Mouse (Mus musculus): ENCODE measurements around the gene Sp6. TPM values are rescaled to one million over a fixed set of nuclear protein-coding genes. Genes with fewer than 3 reads are reported as not detected.

The Sp6 gene
- total RNA-seq, 1 experiment = 5.0 TPM

DNA sequence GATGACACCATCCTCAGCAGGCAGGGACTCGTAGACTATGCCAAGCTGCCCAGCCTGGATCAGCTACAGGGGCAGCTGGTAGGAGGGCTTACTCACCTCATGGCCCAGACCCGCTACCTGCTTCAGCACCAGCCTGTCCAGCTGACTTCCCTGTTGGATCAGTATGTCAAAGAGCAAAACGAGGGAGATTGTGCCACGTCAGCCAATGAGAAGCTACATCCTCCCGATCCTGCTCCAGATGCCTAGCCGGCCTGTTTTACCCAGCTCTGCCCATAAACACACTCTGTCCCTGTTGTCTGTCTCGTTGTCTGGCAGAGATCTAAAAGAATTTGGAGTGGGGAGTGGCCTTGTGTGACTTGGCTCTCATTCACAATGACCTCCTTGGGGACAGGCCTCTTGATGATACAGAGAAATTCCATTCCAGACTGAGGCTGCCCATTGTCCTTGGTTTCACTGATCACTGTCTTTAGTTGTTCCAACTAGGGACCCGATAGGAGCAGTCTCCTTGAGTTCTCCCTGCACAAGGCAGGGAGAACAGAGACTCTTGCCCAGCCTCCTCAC lies 35.0 kb downstream of the Sp6 start:
- H3K9ac ChIP-seq (ENCODE audit: insufficient read depth, low read depth, low read length, poor library complexity, severe bottlenecking) = no peak overlapping the region
- H3K27ac ChIP-seq (ENCODE audit: insufficient read depth, low read depth, low read length, poor library complexity, severe bottlenecking) = no peak overlapping the region
- no peaks in the 10 kb centered on the region for H3K9me3 ChIP-seq (ENCODE audit: control insufficient read depth, insufficient read depth, low read depth, low read length)
- H3K36me3 ChIP-seq (ENCODE audit: control insufficient read depth, insufficient read depth, low read length, poor library complexity, severe bottlenecking) = peaks cover 18% of the 10 kb centered on the region; the same call in 1 of the 2 replicates
- no peak overlapping the region for H3K4me3 ChIP-seq (ENCODE audit: insufficient read depth in 1 of 2, low read depth in 1 of 2, low read length in 2 of 2, poor library complexity in 1 of 2, severe bottlenecking in 1 of 2)
- peaks cover 3 to 15% of the 10 kb centered on the region in 2 experiments; a peak in 3 of 4 replicates for H3K4me1 ChIP-seq (ENCODE audit: control insufficient read depth in 2 of 2, insufficient read depth in 2 of 2, low read length in 2 of 2, poor library complexity in 1 of 2)
- no peak for TF ChIP-seq ZNF384 (IDR thresholded peaks at IDR 0.05; ENCODE audit: low read depth, low read length)
- TF ChIP-seq ZC3H11A (IDR thresholded peaks at IDR 0.05; ENCODE audit: borderline replicate concordance, low read depth, low read length) = no peak
- no peak for TF ChIP-seq CHD2 (IDR thresholded peaks at IDR 0.05; ENCODE audit: low read depth, low read length)
- no peak for TF ChIP-seq HCFC1 (IDR thresholded peaks at IDR 0.05; ENCODE audit: borderline replicate concordance, insufficient read depth, low read length)
- TF ChIP-seq MAFK (IDR thresholded peaks at IDR 0.05; ENCODE audit: insufficient read depth, low read depth, low read length) = no peak
- in situ Hi-C loops (cut with MboI; ENCODE audit: low sequenced_read_pairs in 2 of 2, unreplicated experiment in 2 of 2) = no loop called here
- no peak for DNase-seq (ENCODE audit: low read depth, low spot score)

DNA sequence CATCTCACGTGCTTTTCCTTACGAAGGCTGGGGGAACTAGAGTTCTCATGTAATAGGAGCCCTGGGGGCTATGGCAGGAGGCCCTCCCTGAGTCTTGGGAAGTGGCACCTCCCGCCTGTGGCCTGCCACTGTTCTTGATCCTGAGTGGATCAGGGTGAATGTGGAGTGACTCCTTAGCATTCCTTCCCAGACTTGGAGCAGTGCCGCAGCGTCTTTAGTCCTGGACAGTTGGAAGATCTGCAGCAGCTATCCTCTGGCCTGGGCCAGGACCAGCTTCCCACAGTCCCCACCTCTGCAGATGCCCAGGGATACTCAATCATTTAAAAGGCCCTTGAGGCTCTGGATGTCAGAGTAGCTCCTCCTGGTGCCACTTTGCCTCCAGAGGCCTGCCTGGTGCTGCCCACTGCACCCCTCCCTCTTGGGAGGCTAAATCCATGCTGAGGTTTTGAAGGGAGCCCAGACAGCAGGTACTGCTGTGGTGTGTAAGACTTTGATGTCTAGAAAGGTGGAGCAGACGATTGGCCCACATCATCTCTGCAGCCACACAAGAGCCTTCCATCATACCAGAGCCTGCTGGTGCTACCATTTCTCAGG lies 36.4 kb downstream of the Sp6 start:
- in situ Hi-C loops (cut with MboI; ENCODE audit: low sequenced_read_pairs in 2 of 2, unreplicated experiment in 2 of 2) = no loop called here
- DNase-seq (ENCODE audit: low read depth, low spot score) = no peak
- Histone ChIP-seq H3K27ac (ENCODE audit: insufficient read depth, low read depth, low read length, poor library complexity, severe bottlenecking) (no peak overlapping the region), H3K4me3 (ENCODE audit: insufficient read depth in 1 of 2, low read depth in 1 of 2, low read length in 2 of 2, poor library complexity in 1 of 2, severe bottlenecking in 1 of 2) (no peak overlapping the region), H3K9ac (ENCODE audit: insufficient read depth, low read depth, low read length, poor library complexity, severe bottlenecking) (no peak overlapping the region), H3K36me3 (ENCODE audit: control insufficient read depth, insufficient read depth, low read length, poor library complexity, severe bottlenecking) (peaks cover 18% of the 10 kb centered on the region; the same call in 1 of the 2 replicates), H3K9me3 (ENCODE audit: control insufficient read depth, insufficient read depth, low read depth, low read length) (no peaks in the 10 kb centered on the region), H3K4me1 (ENCODE audit: control insufficient read depth in 2 of 2, insufficient read depth in 2 of 2, low read length in 2 of 2, poor library complexity in 1 of 2) (peaks cover 3 to 13% of the 10 kb centered on the region in 2 experiments; a peak in 3 of 4 replicates)
- TF ChIP-seq MAFK (IDR thresholded peaks at IDR 0.05; ENCODE audit: insufficient read depth, low read depth, low read length) (no peak), ZC3H11A (IDR thresholded peaks at IDR 0.05; ENCODE audit: borderline replicate concordance, low read depth, low read length) (no peak), HCFC1 (IDR thresholded peaks at IDR 0.05; ENCODE audit: borderline replicate concordance, insufficient read depth, low read length) (no peak), CHD2 (IDR thresholded peaks at IDR 0.05; ENCODE audit: low read depth, low read length) (no peak), ZNF384 (IDR thresholded peaks at IDR 0.05; ENCODE audit: low read depth, low read length) (no peak)

DNA sequence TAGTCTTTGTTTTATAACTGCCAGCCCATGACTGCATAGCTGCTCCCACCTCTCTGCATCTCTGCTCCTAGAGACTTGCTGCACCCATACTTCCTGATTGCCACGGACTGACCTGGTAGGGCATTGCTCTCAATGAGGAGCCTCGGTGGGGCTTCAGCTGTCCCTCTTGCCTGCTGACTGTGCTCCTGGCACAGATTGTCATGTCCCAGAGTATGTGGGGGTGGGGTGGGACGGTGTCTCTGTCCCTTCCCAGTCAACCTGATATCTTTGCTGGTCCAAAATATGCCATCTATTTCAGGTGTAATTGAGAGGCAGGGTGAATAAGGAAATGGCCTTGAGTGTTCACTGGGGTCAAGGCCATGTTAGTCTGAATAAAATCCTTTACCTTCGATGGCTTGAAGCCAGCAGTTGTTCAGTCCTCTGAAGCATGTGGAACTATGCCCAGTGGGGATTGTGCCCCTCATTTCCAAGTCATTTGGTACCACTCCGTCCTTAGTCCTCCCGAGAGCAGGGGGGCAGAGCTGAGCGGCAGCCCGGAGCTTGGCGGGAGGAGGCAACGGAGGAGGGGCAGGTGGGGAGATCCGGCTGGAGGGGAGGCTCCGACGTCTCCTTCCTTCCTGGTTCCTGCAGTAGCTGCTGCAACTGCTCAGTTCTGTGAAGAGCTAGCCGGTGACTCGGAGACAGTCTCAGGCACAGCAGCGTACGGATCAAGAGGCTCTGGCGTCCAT lies 37.2 kb downstream of the Sp6 start, which contains the start of gene Osbpl7:
Osbpl7 (plus strand) TSS at position 413 of the 728 bp plus-strand sequence.
- in situ Hi-C loops (cut with MboI; ENCODE audit: low sequenced_read_pairs in 2 of 2, unreplicated experiment in 2 of 2) = no loop called here
- H3K4me3 ChIP-seq (ENCODE audit: insufficient read depth in 1 of 2, low read depth in 1 of 2, low read length in 2 of 2, poor library complexity in 1 of 2, severe bottlenecking in 1 of 2) = peak within 1 kb of the TSS; percentile 64 to 66
- no peaks in the 10 kb centered on the region for H3K9me3 ChIP-seq (ENCODE audit: control insufficient read depth, insufficient read depth, low read depth, low read length)
- H3K36me3 ChIP-seq (ENCODE audit: control insufficient read depth, insufficient read depth, low read length, poor library complexity, severe bottlenecking) = peaks cover 18% of the 10 kb centered on the region; the same call in 1 of the 2 replicates
- DNase-seq (ENCODE audit: low read depth, low spot score) = no peak
- no peak for TF ChIP-seq ZC3H11A (IDR thresholded peaks at IDR 0.05; ENCODE audit: borderline replicate concordance, low read depth, low read length)
- no peak for TF ChIP-seq HCFC1 (IDR thresholded peaks at IDR 0.05; ENCODE audit: borderline replicate concordance, insufficient read depth, low read length)
- no peak for TF ChIP-seq MAFK (IDR thresholded peaks at IDR 0.05; ENCODE audit: insufficient read depth, low read depth, low read length)
- no peak for TF ChIP-seq ZNF384 (IDR thresholded peaks at IDR 0.05; ENCODE audit: low read depth, low read length)
- TF ChIP-seq CHD2 (IDR thresholded peaks at IDR 0.05; ENCODE audit: low read depth, low read length) = no peak
- H3K9ac ChIP-seq (ENCODE audit: insufficient read depth, low read depth, low read length, poor library complexity, severe bottlenecking) = peak within 1 kb of the TSS; percentile 66
- H3K4me1 ChIP-seq (ENCODE audit: control insufficient read depth in 2 of 2, insufficient read depth in 2 of 2, low read length in 2 of 2, poor library complexity in 1 of 2) = peaks cover 3 to 13% of the 10 kb centered on the region in 2 experiments; a peak in 3 of 4 replicates
- H3K27ac ChIP-seq (ENCODE audit: insufficient read depth, low read depth, low read length, poor library complexity, severe bottlenecking) = no peak within 1 kb of the TSS

DNA sequence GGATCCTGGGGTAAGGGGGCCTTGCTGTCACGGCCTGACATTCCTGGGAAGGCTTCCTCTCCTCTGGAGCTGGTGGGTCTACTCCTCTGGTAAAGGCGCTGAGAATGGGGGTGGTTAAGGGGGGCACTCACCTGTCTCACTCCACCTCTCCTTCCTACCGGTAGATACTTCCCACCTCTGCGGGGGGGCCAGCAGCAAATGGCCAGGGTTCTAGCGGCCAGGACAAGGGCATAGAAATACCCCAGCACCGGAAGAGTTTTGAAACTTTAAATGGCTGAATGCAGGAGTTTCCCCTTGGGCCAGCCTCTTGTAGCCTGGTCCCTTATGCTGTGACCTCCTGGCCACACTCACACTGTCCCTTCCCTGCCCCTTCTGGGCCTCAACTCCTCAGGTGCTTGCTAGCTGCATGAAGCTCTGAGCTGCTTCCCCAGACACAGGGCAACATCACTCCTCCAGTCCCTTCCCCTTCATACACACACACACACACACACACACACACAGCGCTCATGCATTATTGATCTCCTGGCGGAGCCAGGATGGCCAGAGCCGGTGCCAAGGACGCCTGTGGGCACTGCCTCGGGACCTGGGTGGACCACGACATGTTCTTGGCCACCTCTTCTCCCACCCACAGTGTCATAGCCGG lies 37.9 kb downstream of the Sp6 start:
- Histone ChIP-seq H3K36me3 (ENCODE audit: control insufficient read depth, insufficient read depth, low read length, poor library complexity, severe bottlenecking) (peaks cover 19% of the 10 kb centered on the region; the same call in 1 of the 2 replicates), H3K27ac (ENCODE audit: insufficient read depth, low read depth, low read length, poor library complexity, severe bottlenecking) (no peak overlapping the region)

More for the DNA sequence above, 37.9 kb downstream of the Sp6 start:
- in situ Hi-C loops (cut with MboI; ENCODE audit: low sequenced_read_pairs in 2 of 2, unreplicated experiment in 2 of 2) = no loop called here
- Histone ChIP-seq H3K4me1 (ENCODE audit: control insufficient read depth in 2 of 2, insufficient read depth in 2 of 2, low read length in 2 of 2, poor library complexity in 1 of 2) (peaks cover 3 to 13% of the 10 kb centered on the region in 2 experiments; a peak in 3 of 4 replicates), H3K9ac (ENCODE audit: insufficient read depth, low read depth, low read length, poor library complexity, severe bottlenecking) (peak overlapping the region; percentile 66), H3K9me3 (ENCODE audit: control insufficient read depth, insufficient read depth, low read depth, low read length) (no peaks in the 10 kb centered on the region), H3K4me3 (ENCODE audit: insufficient read depth in 1 of 2, low read depth in 1 of 2, low read length in 2 of 2, poor library complexity in 1 of 2, severe bottlenecking in 1 of 2) (peak overlapping the region; percentile 64 to 66)
- TF ChIP-seq CHD2 (IDR thresholded peaks at IDR 0.05; ENCODE audit: low read depth, low read length) = no peak
- TF ChIP-seq ZC3H11A (IDR thresholded peaks at IDR 0.05; ENCODE audit: borderline replicate concordance, low read depth, low read length) = no peak
- TF ChIP-seq ZNF384 (IDR thresholded peaks at IDR 0.05; ENCODE audit: low read depth, low read length) = no peak
- TF ChIP-seq HCFC1 (IDR thresholded peaks at IDR 0.05; ENCODE audit: borderline replicate concordance, insufficient read depth, low read length) = no peak
- no peak for TF ChIP-seq MAFK (IDR thresholded peaks at IDR 0.05; ENCODE audit: insufficient read depth, low read depth, low read length)
- no peak for DNase-seq (ENCODE audit: low read depth, low spot score)
